Mouse (Mus musculus): ENCODE data around the gene Slc25a25.

GRCm38 (mm10) chr2:32387706-32388490, 63.3 kb downstream of the Slc25a25 start, which contains the start of gene Lcn2:
- TF ChIP-seq CTCF (IDR thresholded peaks at IDR 0.05; ENCODE audit: extremely low read depth, insufficient read depth, insufficient read length, insufficient replicate concordance) = no peak
- TF ChIP-seq POLR2A (IDR thresholded peaks at IDR 0.05; ENCODE audit: low read depth, low read length) = no peak

Measured in spleen, adult 2 months (tissue).